Mouse (Mus musculus): ENCODE measurements around the gene Spag6.

DNA sequence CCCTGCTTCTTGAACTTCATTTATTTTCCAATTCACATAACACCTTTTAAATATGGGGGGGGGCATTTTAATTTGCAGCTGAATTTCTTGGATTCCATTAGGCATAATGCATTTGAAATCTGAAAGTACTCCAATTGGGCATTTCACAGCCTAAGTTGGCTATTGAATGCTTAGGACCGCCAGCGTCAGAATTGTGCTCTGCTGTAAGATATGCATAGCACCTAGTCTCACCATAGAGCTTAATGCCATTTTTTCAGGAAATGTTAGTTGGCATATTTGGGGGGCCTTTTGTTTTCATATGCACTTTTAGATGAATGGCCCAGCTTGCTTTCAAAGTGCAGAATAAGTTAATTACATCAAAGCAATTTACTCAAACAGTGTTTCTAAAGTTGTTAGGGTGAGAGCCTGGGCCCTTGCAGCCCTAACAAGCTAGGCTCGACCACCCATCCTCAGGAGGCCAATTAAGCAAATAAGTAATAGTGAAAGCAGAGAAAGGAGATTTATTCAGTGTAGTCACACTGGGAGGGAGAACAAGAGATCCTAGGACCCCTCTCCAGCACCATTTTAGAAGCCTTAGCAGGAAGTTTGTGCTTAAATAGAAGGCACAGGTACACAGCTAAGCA, 28.5 kb downstream of the Spag6 start:
- no peak for TF ChIP-seq CTCF (IDR thresholded peaks at IDR 0.05; ENCODE audit: borderline replicate concordance, insufficient read depth, low read depth, low read length)
- no peak for TF ChIP-seq POLR2A (IDR thresholded peaks at IDR 0.05; ENCODE audit: borderline replicate concordance, insufficient read depth, low read length)

All from cerebellum, adult 2 months (tissue).